Mouse (Mus musculus) frontal cortex, postnatal 36 days (tissue): ENCODE results near the gene Leo1.

Experiments used
- DNase-seq, 2 experiments: peaks; one replicate each; pipeline ENCODE4 v3.0.0; 2022; ENCODE audit warnings: low spot score in 2 of 2

Leo1 gene

GRCm38 (mm10) chr9:75440796-75441666 is at the start of gene Leo1:
Gene Leo1, plus strand, starts transcription at chr9:75441524.
- DNase-seq: peak; percentile 84 to 94

- no peak for DNase-seq
Measured at GRCm38 (mm10) chr9:75393251-75393650, 48.1 kb upstream of the Leo1 start.

- no peak for DNase-seq
Measured at GRCm38 (mm10) chr9:75395971-75396370, 45.4 kb upstream of the Leo1 start.

- no peak for DNase-seq
Measured at GRCm38 (mm10) chr9:75399069-75399468, 42.3 kb upstream of the Leo1 start.

- no peak for DNase-seq
Measured at GRCm38 (mm10) chr9:75400639-75401038, 40.7 kb upstream of the Leo1 start.

GRCm38 (mm10) chr9:75401593-75402504 is 39.5 kb upstream of the Leo1 start:
- DNase-seq: no peak

- no peak for DNase-seq
Measured at GRCm38 (mm10) chr9:75403520-75403919, 37.8 kb upstream of the Leo1 start.

GRCm38 (mm10) chr9:75406121-75406520 is 35.2 kb upstream of the Leo1 start:
- no peak for DNase-seq

GRCm38 (mm10) chr9:75407803-75408202 is 33.5 kb upstream of the Leo1 start:
- DNase-seq: peak; percentile 52 to 65

GRCm38 (mm10) chr9:75408204-75408826 is 33.0 kb upstream of the Leo1 start:
- no peak for DNase-seq

GRCm38 (mm10) chr9:75409031-75409851 is 32.1 kb upstream of the Leo1 start:
- peak; percentile 61 to 63 for DNase-seq

- DNase-seq: peak; percentile 98
Measured at GRCm38 (mm10) chr9:75409852-75410378, 31.4 kb upstream of the Leo1 start, which contains the start of gene Mapk6. Gene Mapk6, minus strand, starts transcription at chr9:75410005.

- no peak for DNase-seq
Measured at GRCm38 (mm10) chr9:75410868-75411487, 30.3 kb upstream of the Leo1 start.

- DNase-seq: no peak
Measured at GRCm38 (mm10) chr9:75411584-75411983, 29.7 kb upstream of the Leo1 start.

- DNase-seq: no peak
Measured at GRCm38 (mm10) chr9:75413206-75413605, 28.1 kb upstream of the Leo1 start.

GRCm38 (mm10) chr9:75414204-75414603 is 27.1 kb upstream of the Leo1 start:
- no peak for DNase-seq

- DNase-seq: no peak
Measured at GRCm38 (mm10) chr9:75422251-75422691, 19.1 kb upstream of the Leo1 start.

GRCm38 (mm10) chr9:75423683-75424082 is 17.6 kb upstream of the Leo1 start:
- DNase-seq: no peak

- no peak for DNase-seq
Measured at GRCm38 (mm10) chr9:75424358-75425150, 16.8 kb upstream of the Leo1 start.
